Mouse (Mus musculus): ENCODE data around the gene Susd6. TPM values are rescaled to one million over a fixed set of nuclear protein-coding genes. Genes with fewer than 3 reads are reported as not detected.

Susd6 gene
- polyA plus RNA-seq, 1 experiment from 2014 or later, result 11.9 TPM

GRCm38 (mm10) chr12:80821312-80822007, 31.1 kb downstream of the Susd6 start:
- no peaks in the 10 kb centered on the region for H3K27me3 ChIP-seq (ENCODE audit: poor library complexity, severe bottlenecking)
- peaks cover 5% of the 10 kb centered on the region; the same call in 1 of the 2 replicates for H3K4me1 ChIP-seq
- 89% methylated on average over 4 of the region's 4 CpGs for WGBS

GRCm38 (mm10) chr12:80822533-80822932, 32.2 kb downstream of the Susd6 start:
- H3K27me3 ChIP-seq (ENCODE audit: poor library complexity, severe bottlenecking), result no peaks in the 10 kb centered on the region
- H3K9me3 ChIP-seq, result no peaks in the 10 kb centered on the region
- WGBS, result 93% methylated on average over 7 of the region's 7 CpGs
- H3K4me1 ChIP-seq, result no peaks in the 10 kb centered on the region
- no peak for DNase-seq (ENCODE audit: extremely low spot score, low spot score)
- no peak overlapping the region for H3K4me3 ChIP-seq
- no peak overlapping the region for H3K27ac ChIP-seq
- no peaks in the 10 kb centered on the region for H3K36me3 ChIP-seq (replicated peaks)

More at GRCm38 (mm10) chr12:80821312-80822007, 31.1 kb downstream of the Susd6 start:
- Histone ChIP-seq H3K9me3 (no peaks in the 10 kb centered on the region), H3K4me3 (no peak overlapping the region), H3K27ac (no peak overlapping the region), H3K36me3 (replicated peaks) (no peaks in the 10 kb centered on the region)
- no peak for DNase-seq (ENCODE audit: extremely low spot score, low spot score)

- no peaks in the 10 kb centered on the region for H3K36me3 ChIP-seq (replicated peaks)
- H3K9me3 ChIP-seq, result no peaks in the 10 kb centered on the region
- 87% methylated on average over 1 of the region's 1 CpGs for WGBS
- no peaks in the 10 kb centered on the region for H3K4me1 ChIP-seq
- no peak overlapping the region for H3K4me3 ChIP-seq
- no peak for DNase-seq (ENCODE audit: extremely low spot score, low spot score)
- no peaks in the 10 kb centered on the region for H3K27me3 ChIP-seq (ENCODE audit: poor library complexity, severe bottlenecking)
- H3K27ac ChIP-seq, result no peak overlapping the region
These were observed 33.9 kb downstream of the Susd6 start for GRCm38 (mm10) chr12:80824202-80824601.

GRCm38 (mm10) chr12:80826423-80826822, 36.1 kb downstream of the Susd6 start:
- no peaks in the 10 kb centered on the region for H3K27me3 ChIP-seq (ENCODE audit: poor library complexity, severe bottlenecking)
- no peaks in the 10 kb centered on the region for H3K9me3 ChIP-seq
- no peaks in the 10 kb centered on the region for H3K4me1 ChIP-seq
- no peak overlapping the region for H3K27ac ChIP-seq
- peaks cover 4% of the 10 kb centered on the region; the same call in 1 of the 2 replicates for H3K36me3 ChIP-seq (replicated peaks)
- 83% methylated on average over 1 of the region's 1 CpGs for WGBS
- no peak overlapping the region for H3K4me3 ChIP-seq
- no peak for DNase-seq (ENCODE audit: extremely low spot score, low spot score)

- H3K4me1 ChIP-seq, result no peaks in the 10 kb centered on the region
These were observed 37.2 kb downstream of the Susd6 start for GRCm38 (mm10) chr12:80827464-80828015.

GRCm38 (mm10) chr12:80828020-80828419, 37.7 kb downstream of the Susd6 start:
- Histone ChIP-seq H3K4me3 (no peak overlapping the region), H3K36me3 (replicated peaks) (peaks cover 4% of the 10 kb centered on the region; the same call in 1 of the 2 replicates), H3K4me1 (no peaks in the 10 kb centered on the region), H3K27ac (no peak overlapping the region), H3K9me3 (no peaks in the 10 kb centered on the region), H3K27me3 (ENCODE audit: poor library complexity, severe bottlenecking) (no peaks in the 10 kb centered on the region)
- DNase-seq (ENCODE audit: extremely low spot score, low spot score), result no peak
- WGBS, result 91% methylated on average over 5 of the region's 5 CpGs

More at GRCm38 (mm10) chr12:80827464-80828015, 37.2 kb downstream of the Susd6 start:
- Histone ChIP-seq H3K27ac (no peak overlapping the region), H3K9me3 (no peaks in the 10 kb centered on the region), H3K27me3 (ENCODE audit: poor library complexity, severe bottlenecking) (no peaks in the 10 kb centered on the region), H3K4me3 (no peak overlapping the region), H3K36me3 (replicated peaks) (peaks cover 4% of the 10 kb centered on the region; the same call in 1 of the 2 replicates)
- WGBS, result 84% methylated on average over 5 of the region's 5 CpGs
- DNase-seq (ENCODE audit: extremely low spot score, low spot score), result no peak

GRCm38 (mm10) chr12:80828951-80829350, 38.6 kb downstream of the Susd6 start:
- H3K36me3 ChIP-seq (replicated peaks), result peaks cover 4% of the 10 kb centered on the region; the same call in 1 of the 2 replicates
- H3K27me3 ChIP-seq (ENCODE audit: poor library complexity, severe bottlenecking), result no peaks in the 10 kb centered on the region
- no peak overlapping the region for H3K27ac ChIP-seq
- H3K4me3 ChIP-seq, result no peak overlapping the region
- DNase-seq (ENCODE audit: extremely low spot score, low spot score), result no peak
- H3K4me1 ChIP-seq, result no peaks in the 10 kb centered on the region
- WGBS, result 94% methylated on average over 2 of the region's 2 CpGs
- H3K9me3 ChIP-seq, result no peaks in the 10 kb centered on the region

GRCm38 (mm10) chr12:80830211-80830610, 39.9 kb downstream of the Susd6 start:
- Histone ChIP-seq H3K36me3 (replicated peaks) (peaks cover 4% of the 10 kb centered on the region; the same call in 1 of the 2 replicates), H3K27ac (no peak overlapping the region), H3K9me3 (no peaks in the 10 kb centered on the region), H3K27me3 (ENCODE audit: poor library complexity, severe bottlenecking) (no peaks in the 10 kb centered on the region), H3K4me1 (no peaks in the 10 kb centered on the region), H3K4me3 (no peak overlapping the region)
- no peak for DNase-seq (ENCODE audit: extremely low spot score, low spot score)
- WGBS, result 89% methylated on average over 2 of the region's 2 CpGs

GRCm38 (mm10) chr12:80830820-80831219, 40.5 kb downstream of the Susd6 start:
- no peaks in the 10 kb centered on the region for H3K9me3 ChIP-seq
- peaks cover 4% of the 10 kb centered on the region; the same call in 1 of the 2 replicates for H3K36me3 ChIP-seq (replicated peaks)
- no peak for DNase-seq (ENCODE audit: extremely low spot score, low spot score)
- H3K27ac ChIP-seq, result no peak overlapping the region
- 84% methylated on average over 2 of the region's 2 CpGs for WGBS
- H3K27me3 ChIP-seq (ENCODE audit: poor library complexity, severe bottlenecking), result no peaks in the 10 kb centered on the region
- no peak overlapping the region for H3K4me3 ChIP-seq
- H3K4me1 ChIP-seq, result no peaks in the 10 kb centered on the region

GRCm38 (mm10) chr12:80832313-80832712, 42.0 kb downstream of the Susd6 start:
- H3K9me3 ChIP-seq, result no peaks in the 10 kb centered on the region
- H3K27ac ChIP-seq, result no peak overlapping the region
- H3K4me1 ChIP-seq, result no peaks in the 10 kb centered on the region
- no peak for DNase-seq (ENCODE audit: extremely low spot score, low spot score)
- H3K27me3 ChIP-seq (ENCODE audit: poor library complexity, severe bottlenecking), result no peaks in the 10 kb centered on the region
- 79% methylated on average over 1 of the region's 1 CpGs for whole genome bisulfite sequencing
- H3K4me3 ChIP-seq, result no peak overlapping the region
- H3K36me3 ChIP-seq (replicated peaks), result peaks cover 4% of the 10 kb centered on the region; the same call in 1 of the 2 replicates

GRCm38 (mm10) chr12:80833541-80833940, 43.2 kb downstream of the Susd6 start:
- DNase-seq (ENCODE audit: extremely low spot score, low spot score), result no peak
- no peaks in the 10 kb centered on the region for H3K27me3 ChIP-seq (ENCODE audit: poor library complexity, severe bottlenecking)
- WGBS, result 80% methylated on average over 2 of the region's 2 CpGs

GRCm38 (mm10) chr12:80834156-80834900, 44.0 kb downstream of the Susd6 start:
- H3K9me3 ChIP-seq, result no peaks in the 10 kb centered on the region
- H3K4me3 ChIP-seq, result no peak overlapping the region
- no peaks in the 10 kb centered on the region for H3K27me3 ChIP-seq (ENCODE audit: poor library complexity, severe bottlenecking)
- no peak for DNase-seq (ENCODE audit: extremely low spot score, low spot score)
- peaks cover 3% of the 10 kb centered on the region; the same call in 1 of the 2 replicates for H3K36me3 ChIP-seq (replicated peaks)
- WGBS, result 96% methylated on average over 3 of the region's 3 CpGs
- no peaks in the 10 kb centered on the region for H3K4me1 ChIP-seq
- no peak overlapping the region for H3K27ac ChIP-seq

More at GRCm38 (mm10) chr12:80833541-80833940, 43.2 kb downstream of the Susd6 start:
- peaks cover 4% of the 10 kb centered on the region; the same call in 1 of the 2 replicates for H3K36me3 ChIP-seq (replicated peaks)
- no peaks in the 10 kb centered on the region for H3K9me3 ChIP-seq
- H3K4me1 ChIP-seq, result no peaks in the 10 kb centered on the region
- no peak overlapping the region for H3K4me3 ChIP-seq
- H3K27ac ChIP-seq, result no peak overlapping the region

Data from forebrain, embryonic 10.5 days (tissue).